Mouse (Mus musculus): ENCODE results near the gene Plekhf1. TPM values are rescaled to one million over a fixed set of nuclear protein-coding genes. Genes with fewer than 3 reads are reported as not detected.

Gene Plekhf1
- 0.97 TPM for polyA plus RNA-seq (2014; fragmentation: Illumina TruSeq; extraction: RNeasy Lipid Tissue Mini Kit (QIAGEN cat#74804); ENCODE audit: low replicate concordance)

DNA sequence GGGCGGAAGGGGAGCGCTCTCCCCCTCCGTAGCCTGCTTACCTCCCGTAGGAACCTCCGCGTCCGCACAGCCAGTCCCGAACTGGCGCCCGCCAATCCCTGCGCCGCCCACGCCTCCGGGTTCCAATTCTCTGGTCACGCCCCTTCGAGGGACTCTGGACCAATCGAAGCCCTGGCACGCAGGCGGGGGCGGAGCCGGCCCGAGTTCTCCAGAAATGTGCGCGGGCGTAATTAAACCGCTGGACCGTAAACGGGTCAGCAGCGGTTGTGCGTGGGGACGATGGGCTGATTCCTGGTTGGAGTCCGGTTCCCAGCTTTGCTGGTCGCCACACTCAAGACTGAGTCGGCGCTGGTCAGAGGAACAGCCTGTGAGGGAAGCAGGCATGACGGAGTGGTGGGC lies at the start of gene Plekhf1:
Gene Plekhf1 (minus strand): TSS at position 117 of the 399 bp plus-strand sequence.

DNA sequence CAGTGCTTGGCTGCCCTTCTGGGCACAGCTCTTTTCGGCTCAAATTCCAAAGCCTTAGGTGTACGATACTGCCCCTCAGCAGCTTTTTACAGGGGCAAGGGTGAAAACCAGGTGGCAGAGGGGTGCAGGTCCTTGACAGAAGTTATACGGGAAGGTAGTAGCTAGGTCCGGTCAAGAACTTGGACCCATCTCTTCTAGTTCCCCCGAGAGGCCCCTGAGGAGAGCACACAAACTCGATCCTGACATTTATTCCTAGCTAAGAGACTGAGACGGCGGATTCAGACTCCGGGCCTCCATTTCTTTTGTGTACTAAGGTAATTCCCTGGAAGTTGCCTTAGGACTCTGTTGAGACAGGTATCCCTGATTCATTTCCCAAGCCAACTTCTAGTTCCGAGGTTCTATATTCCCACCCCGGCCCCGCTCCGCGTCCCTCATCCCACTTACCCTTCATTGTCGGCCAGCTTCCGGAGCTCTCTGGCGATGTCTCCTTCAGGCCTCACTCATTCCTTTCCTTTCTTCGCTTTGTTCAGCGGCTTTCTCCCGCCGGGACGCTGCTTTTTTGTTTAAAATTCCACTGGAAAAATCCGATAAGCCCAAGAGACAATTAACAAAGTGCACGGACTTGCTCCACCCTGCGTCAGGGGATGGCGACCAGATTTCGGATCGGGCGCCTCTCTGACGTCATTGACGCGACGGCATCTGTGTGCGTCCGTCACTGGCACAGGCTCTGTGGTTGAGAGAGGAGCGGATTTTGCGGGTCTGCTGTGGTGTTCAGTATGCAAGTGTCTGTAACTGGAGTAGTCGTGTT lies 43.1 kb upstream of the Plekhf1 start, which contains the start of gene Pop4:
Gene Pop4 (minus strand): TSS at position 721 of the 808 bp plus-strand sequence.

DNA sequence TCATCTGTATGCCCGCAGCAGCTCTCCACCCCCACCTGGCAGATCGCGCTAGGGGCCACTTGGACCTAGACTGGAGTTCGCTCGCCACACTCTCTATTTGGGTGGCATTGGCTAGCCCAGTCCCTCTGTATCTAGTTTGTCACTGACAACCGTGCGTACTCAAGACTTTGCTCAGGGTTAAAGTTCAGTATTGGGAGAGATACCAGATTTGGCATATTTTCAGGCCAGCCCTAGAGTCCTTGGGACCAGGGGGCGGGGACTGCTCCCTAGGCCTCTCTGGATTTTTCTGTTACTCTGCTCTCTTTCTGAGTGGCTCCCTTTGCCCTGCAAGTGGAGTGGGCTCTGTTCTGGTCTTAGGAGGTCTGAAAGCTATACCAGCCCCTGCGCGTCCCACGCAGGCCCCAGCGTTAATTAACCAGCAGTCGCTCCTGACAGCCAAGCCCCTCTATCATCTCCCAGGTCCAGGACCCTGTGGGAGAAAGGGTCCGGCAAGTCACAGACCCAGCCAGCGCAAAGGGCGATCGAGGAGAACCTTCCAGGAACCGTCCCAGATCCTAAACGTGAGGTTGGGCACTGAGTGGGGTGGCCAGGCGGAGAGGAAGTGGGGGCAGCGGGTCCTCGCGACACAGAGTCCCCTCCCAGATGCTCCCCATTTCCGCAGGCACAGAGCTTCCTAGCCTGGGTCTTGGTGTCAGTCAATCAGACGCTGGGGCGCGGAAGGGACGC lies 44.7 kb downstream of the Plekhf1 start, which contains the start of gene 1600014C10Rik:
Gene 1600014C10Rik (plus strand): TSS at position 256 of the 726 bp plus-strand sequence.

Other genes with a start within 250 kb of the Plekhf1 start
- gene Uri1, start 204.5 kb downstream of the Plekhf1 start, polyA plus RNA-seq (2014; fragmentation: Illumina TruSeq; extraction: RNeasy Lipid Tissue Mini Kit (QIAGEN cat#74804); ENCODE audit: low replicate concordance), result 57.4 TPM
- 1.5 TPM for gene Ccne1, start 120.5 kb downstream of the Plekhf1 start, polyA plus RNA-seq (2014; fragmentation: Illumina TruSeq; extraction: RNeasy Lipid Tissue Mini Kit (QIAGEN cat#74804); ENCODE audit: low replicate concordance)
- gene 1600014C10Rik, start 44.8 kb downstream of the Plekhf1 start, polyA plus RNA-seq (2014; fragmentation: Illumina TruSeq; extraction: RNeasy Lipid Tissue Mini Kit (QIAGEN cat#74804); ENCODE audit: low replicate concordance), result 40.3 TPM
- 18.2 TPM for gene Pop4, start 43.4 kb upstream of the Plekhf1 start, polyA plus RNA-seq (2014; fragmentation: Illumina TruSeq; extraction: RNeasy Lipid Tissue Mini Kit (QIAGEN cat#74804); ENCODE audit: low replicate concordance)

Data from small intestine, adult 10 weeks (tissue).